Mouse (Mus musculus) adipocyte (in vitro differentiated cells): ENCODE measurements around the gene Slc25a13.

Source experiments
- DNase-seq: peaks from one replicate; pipeline ENCODE4 v3.0.0-alpha.2; 2016; ENCODE audit warnings: low spot score

The Slc25a13 gene

DNA sequence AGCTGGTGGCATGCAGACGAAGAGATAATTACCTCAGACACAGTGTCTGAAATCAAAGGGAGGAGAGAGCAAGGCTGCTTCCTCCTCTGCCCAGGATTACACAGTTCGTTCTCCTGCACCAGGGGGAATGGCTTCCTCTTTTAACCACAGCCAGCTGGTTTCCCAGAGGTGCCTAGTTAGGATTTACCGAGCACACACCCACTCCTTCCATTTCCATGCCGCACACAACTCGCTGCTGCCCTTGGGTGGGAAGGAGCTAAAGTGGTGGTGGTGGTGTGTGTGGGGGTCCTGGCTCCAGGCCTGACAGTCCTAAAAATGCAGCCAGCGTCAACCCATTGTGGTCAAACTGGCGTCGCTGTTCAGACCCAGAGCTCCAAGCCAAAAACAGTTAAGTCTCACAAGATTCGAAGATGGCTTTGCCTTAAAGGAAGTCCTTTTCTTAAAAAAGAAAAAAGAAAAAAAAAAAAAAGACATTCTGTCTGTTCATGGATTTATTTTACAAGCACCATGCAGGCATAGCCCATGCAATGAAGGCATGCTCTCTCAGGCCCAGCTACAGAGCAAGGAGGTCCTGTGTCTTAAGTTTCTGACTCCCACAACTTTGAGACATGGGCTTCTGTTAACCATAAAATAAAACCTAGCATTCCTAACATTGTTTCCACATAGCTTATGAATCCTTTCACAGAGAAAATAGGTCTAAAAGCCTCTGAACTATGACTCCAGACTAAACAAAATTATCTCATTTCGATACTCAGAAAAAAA lies 104.0 kb downstream of the Slc25a13 start:
- no peak for DNase-seq

- DNase-seq: peak; percentile 16
Observed at GRCm38 (mm10) chr6:6107419-6107966, 109.5 kb downstream of the Slc25a13 start.

GRCm38 (mm10) chr6:6105586-6105985 lies 111.4 kb downstream of the Slc25a13 start:
- no peak for DNase-seq

DNA sequence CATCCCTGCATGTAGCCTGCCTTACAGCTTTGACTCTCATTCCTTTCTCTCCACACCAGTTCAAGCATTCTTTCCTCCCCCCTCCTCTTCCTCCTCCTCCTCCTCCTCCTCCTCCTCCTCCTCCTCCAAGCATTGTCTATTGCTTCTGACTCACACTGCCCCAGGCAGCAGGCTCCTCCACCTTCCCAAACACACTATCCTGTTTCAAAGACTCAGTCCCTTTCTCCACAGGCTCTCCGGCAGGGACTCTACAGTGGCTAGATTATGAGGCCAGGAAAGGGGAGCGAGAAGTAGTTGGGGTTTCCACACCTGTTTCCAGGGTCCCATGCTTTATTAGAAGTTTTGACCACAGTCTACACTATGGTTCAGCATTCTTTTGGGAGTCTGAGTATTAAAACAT lies 113.5 kb downstream of the Slc25a13 start:
- DNase-seq: no peak

DNA sequence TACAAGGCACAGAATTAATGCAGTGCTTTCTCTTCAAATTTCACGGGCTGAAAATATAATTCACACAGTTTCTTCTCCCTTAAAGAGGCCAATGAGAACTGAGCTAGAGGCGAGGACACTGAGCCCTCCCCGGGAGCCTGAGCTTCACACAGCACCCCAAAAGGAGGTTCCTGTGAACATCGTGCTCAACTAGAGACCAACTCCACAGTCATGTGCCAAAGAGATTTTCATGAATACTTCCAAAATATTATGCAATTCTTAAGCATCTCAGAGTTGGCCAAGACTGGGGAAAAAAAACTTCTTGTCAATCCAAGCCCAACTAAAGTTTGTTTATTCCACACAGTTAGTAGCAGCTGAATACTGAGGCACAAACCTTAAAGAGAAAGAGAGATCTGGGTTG lies 115.4 kb downstream of the Slc25a13 start:
- DNase-seq: peak; percentile 85

DNA sequence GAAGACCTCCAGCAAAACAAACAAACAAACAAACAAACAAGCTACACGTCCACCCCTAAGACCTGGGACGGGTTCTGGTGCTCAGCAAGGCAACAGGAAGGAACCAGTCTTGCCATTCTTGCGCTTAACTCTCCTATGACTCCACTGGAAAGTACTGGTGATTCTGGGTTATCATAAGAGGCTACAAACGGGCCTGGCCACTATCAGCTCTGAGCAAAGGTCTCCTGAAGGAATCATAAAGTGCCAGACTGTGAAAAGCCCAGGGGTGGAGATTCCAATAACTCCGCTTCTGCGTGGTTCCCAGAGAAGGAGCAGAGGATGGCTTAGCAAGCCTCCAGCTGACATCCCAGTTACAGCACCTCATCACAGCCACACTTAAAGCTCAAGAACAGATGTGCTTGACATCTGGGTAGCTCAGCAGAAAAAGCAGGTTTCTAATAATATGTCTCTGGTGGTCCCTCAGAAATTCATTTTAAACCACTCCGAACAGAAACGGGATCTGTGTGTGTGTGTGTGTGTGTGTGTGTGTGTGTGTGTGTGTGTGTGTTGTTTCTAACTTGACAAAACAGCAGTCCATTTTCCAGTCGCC lies 116.0 kb downstream of the Slc25a13 start:
- no peak for DNase-seq

GRCm38 (mm10) chr6:6093978-6094377 lies 123.0 kb downstream of the Slc25a13 start:
- DNase-seq: no peak

DNA sequence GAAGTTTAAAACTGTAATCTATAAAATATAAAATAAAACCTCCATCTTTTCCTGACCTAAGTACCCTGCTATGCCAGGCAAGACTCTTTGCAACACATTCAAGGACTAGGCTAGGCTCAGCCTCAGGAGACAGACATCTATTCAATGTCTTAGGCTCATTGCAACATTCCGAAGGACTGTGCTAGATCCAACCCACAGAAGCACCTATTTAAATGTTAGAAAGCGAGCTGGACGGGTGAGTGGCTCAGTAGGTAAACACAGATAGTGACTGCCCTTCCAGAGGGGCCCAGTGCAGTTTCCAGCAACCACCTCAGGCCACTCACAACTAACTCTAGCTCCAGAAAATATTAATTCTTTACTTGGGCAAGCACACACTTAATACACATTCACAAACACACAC lies 123.5 kb downstream of the Slc25a13 start:
- no peak for DNase-seq

DNA sequence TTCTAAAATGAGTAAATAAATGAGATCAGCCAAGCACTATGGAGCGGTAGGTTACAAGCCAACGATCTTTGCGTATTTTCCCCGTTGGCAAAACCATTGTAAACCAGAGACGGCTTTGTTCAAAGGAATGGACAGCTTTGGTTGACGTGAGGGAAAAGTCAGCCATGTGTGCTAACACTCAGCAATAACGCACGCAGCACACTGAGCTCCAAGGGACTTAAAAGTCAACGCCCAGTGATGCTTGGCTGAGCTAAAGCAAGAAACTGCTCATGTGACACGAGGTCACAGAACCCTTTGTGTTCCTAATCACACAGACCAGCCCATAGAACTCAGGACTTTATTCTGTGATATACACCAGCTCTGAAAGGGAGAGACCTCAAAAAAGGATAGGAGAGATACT lies 124.5 kb downstream of the Slc25a13 start:
- DNase-seq: no peak

GRCm38 (mm10) chr6:6091016-6091415 lies 126.0 kb downstream of the Slc25a13 start:
- DNase-seq: peak; percentile 35

DNA sequence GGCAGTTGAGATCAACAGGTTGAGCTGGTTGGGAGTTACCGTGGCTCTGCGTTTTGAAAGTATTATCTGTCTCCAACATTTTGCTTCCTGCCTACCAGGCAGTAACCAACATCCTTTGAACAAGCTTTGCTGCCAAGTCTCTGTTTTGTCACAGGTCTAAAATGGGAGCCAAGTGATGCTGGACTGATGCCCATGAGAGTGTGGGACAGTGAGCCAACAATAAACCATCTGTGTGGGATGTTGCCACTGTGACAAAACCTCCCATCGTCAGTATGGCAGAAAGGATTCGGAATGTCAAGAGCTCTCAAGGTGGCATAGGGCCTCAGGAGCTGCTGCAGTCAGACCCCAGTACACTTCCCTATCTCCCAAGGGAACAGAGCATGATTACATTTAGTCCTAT lies 128.8 kb downstream of the Slc25a13 start:
- DNase-seq: peak; percentile 80

GRCm38 (mm10) chr6:6080484-6080883 lies 136.5 kb downstream of the Slc25a13 start:
- DNase-seq: no peak

- no peak for DNase-seq
Observed at GRCm38 (mm10) chr6:6077234-6077633, 139.7 kb downstream of the Slc25a13 start.

- no peak for DNase-seq
Observed at GRCm38 (mm10) chr6:6075940-6076447, 141.0 kb downstream of the Slc25a13 start.

DNA sequence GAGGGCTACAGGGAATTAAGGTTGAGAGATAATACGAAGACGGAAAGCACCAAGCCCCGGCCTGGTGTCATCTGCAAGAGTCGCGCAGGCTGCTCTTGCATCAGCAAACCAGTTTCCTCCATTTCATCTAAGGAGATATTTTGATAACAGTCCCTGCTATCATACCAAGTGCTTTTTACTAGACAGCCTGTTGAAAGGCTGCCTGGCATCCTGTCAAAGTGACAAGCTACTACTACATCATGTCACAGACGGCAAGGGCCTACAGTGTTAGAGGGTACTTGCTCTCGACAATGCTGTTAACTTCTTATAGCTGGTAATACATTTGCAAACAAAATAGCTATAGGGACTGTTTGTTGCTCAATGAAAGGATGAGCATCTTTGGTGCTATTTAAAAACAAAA lies 145.9 kb downstream of the Slc25a13 start:
- DNase-seq: no peak

GRCm38 (mm10) chr6:6070015-6070414 lies 147.0 kb downstream of the Slc25a13 start:
- DNase-seq: no peak

DNA sequence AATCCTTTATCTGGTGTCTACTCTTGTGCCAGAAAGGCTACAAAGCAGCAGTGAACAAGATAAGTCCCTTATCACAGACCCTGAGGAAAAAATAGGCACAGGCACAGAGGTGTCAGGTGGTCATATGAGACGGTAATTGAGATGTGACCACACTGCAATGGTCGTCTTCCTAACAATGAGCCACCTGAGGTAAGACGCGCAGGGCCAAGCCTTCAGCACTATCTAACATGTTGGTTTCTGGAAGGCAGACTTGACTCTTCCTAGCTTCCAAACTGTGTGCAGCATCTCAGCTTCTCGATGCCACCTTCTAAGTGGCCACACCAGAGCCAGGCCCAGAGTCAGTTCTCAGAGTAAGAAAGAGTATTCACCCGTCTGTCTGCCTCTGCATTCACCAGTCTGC lies 149.8 kb downstream of the Slc25a13 start:
- DNase-seq: no peak

GRCm38 (mm10) chr6:6058548-6058947 lies 158.4 kb downstream of the Slc25a13 start:
- DNase-seq: no peak

DNA sequence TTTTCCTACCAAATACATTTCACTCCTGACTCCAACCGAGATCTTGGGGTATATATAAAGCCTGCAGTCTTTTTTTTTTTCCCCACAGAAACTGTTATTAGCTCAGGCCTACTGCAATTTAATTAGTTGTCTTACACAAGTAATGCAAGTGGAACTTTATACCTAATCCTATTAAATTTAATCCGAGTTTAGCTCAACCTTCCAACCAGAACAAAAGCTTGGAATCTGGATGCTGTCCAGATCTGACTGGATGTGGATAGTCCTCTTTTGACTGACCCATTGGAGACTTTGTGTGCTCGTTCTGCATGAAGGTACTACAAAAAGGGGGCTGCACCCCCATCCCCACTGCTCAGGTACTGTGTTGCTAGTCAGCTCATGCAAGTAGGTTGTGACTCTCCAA lies 163.0 kb downstream of the Slc25a13 start:
- DNase-seq: no peak

DNA sequence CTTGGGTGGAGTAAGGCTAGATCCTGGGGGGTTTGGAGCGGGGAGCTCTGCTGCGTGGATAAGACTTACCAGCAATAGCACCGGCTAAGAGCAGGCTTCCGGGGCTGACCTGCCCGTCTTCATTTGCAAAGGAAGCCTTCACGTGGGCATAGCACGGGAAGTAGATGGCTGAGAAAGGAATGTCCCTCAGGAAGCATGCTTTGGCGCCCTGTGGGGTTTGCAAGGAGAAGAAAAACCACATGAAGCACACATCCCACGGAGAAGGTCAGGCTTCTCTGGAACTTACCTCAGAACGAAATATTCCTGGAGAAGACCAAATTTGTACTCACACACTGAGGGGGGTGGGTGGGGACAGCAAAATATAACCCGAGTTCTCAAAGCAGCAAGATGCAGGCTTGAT lies 164.3 kb downstream of the Slc25a13 start:
- DNase-seq: no peak

GRCm38 (mm10) chr6:6046729-6047424 lies 170.1 kb downstream of the Slc25a13 start:
- DNase-seq: no peak

DNA sequence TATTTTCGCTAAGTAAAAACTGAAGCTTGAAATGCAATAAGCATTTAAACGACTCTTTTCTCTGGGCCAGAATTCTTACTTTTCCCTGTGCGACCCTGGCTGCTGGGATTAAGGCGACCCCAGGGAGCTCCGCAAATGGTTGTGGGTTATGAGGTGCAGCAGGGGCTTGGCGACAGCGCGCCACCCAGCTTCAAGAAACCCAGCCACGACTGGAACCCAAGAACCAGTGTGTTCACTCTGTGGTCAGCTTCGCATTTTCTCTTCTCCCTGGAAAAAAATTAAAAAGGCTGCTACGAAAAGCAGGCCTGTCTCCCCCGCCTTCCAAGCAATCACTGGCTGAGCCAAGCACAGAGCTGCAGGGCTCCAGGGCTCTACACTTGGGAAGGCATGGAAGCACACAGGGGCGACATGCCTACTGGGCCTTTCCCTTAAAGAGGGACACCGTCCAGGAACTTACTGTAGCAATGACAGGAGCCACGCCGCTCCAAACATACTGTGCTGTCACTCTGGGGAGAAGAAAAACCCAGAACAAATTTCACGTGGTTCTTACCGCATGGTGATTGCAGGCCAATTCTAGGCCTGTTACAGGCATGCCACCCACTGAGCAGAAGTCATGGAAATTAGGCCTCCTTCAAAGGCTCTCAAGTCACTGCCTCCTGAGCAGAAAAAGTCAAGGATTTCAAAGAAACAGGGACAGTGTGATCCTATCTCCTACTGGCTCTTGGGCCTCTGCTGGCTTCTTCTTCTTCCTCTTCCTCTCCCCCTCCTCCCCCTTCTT lies 178.0 kb downstream of the Slc25a13 start:
- no peak for DNase-seq
